Mouse (Mus musculus) cerebellum, adult 2 months (tissue): Measurements from ENCODE around the gene Fry.

Experiments used
- CTCF ChIP-seq: fragments of 200-500 bp; IDR thresholded peaks from 2 replicates; pipeline ENCODE4 v1.5.1; 2011; ENCODE audit warnings: low read depth, mild to moderate bottlenecking, control low read depth, low read length, moderate library complexity, borderline replicate concordance; ENCODE audit not compliant: insufficient read depth
- POLR2A ChIP-seq: fragments of 200-500 bp; IDR thresholded peaks from 2 replicates; pipeline ENCODE4 v1.6.1; 2011; ENCODE audit warnings: low read length, control low read depth, borderline replicate concordance; ENCODE audit not compliant: insufficient read depth

GRCm38 (mm10) chr5:150513264-150513663 lies 394.8 kb downstream of the Fry start:
- TF ChIP-seq CTCF (no peak), POLR2A (no peak)
